Mouse (Mus musculus): Measurements from ENCODE around the gene Zfp202. TPM values are rescaled to one million over a fixed set of nuclear protein-coding genes. Genes with fewer than 3 reads are reported as not detected.

The Zfp202 gene
- polyA plus RNA-seq, 1 experiment from 2014 or later = 6.8 TPM

GRCm38 (mm10) chr9:40241951-40242888 is 50.1 kb downstream of the Zfp202 start:
- ATAC-seq = peak; percentile 86
- H3K4me1 ChIP-seq = peaks cover 14% of the 10 kb centered on the region; the same call in 1 of the 2 replicates
- no peaks in the 10 kb centered on the region for H3K27me3 ChIP-seq
- H3K9me3 ChIP-seq (replicated peaks) = no peaks in the 10 kb centered on the region
- 55% methylated on average over 13 of the region's 13 CpGs for WGBS
- H3K4me3 ChIP-seq = peak overlapping the region; percentile 46
- H3K27ac ChIP-seq = peak overlapping the region; percentile 94
- H3K4me2 ChIP-seq = peak overlapping the region; percentile 69
- H3K9ac ChIP-seq = peak overlapping the region; percentile 76
- no peaks in the 10 kb centered on the region for H3K36me3 ChIP-seq (ENCODE audit: poor library complexity, severe bottlenecking)

GRCm38 (mm10) chr9:40245466-40245865 is 53.4 kb downstream of the Zfp202 start:
- Histone ChIP-seq H3K9me3 (replicated peaks) (no peaks in the 10 kb centered on the region; the same call in 1 of the 2 replicates), H3K36me3 (ENCODE audit: poor library complexity, severe bottlenecking) (no peaks in the 10 kb centered on the region), H3K4me3 (no peak overlapping the region), H3K4me1 (peaks cover 14% of the 10 kb centered on the region; the same call in 1 of the 2 replicates), H3K27ac (no peak overlapping the region), H3K4me2 (no peak overlapping the region), H3K9ac (no peak overlapping the region), H3K27me3 (no peaks in the 10 kb centered on the region)
- WGBS = 86% methylated on average over 9 of the region's 9 CpGs
- ATAC-seq = no peak

GRCm38 (mm10) chr9:40245974-40246665 is 54.0 kb downstream of the Zfp202 start:
- no peak overlapping the region for H3K27ac ChIP-seq
- H3K4me2 ChIP-seq = no peak overlapping the region
- no peak for ATAC-seq
- H3K4me3 ChIP-seq = no peak overlapping the region
- no peaks in the 10 kb centered on the region; the same call in 1 of the 2 replicates for H3K9me3 ChIP-seq (replicated peaks)
- 80% methylated on average over 7 of the region's 7 CpGs for WGBS
- H3K9ac ChIP-seq = no peak overlapping the region
- peaks cover 11% of the 10 kb centered on the region; the same call in 1 of the 2 replicates for H3K4me1 ChIP-seq
- no peaks in the 10 kb centered on the region for H3K36me3 ChIP-seq (ENCODE audit: poor library complexity, severe bottlenecking)
- no peaks in the 10 kb centered on the region for H3K27me3 ChIP-seq

- Histone ChIP-seq H3K9ac (no peak overlapping the region), H3K4me3 (no peak overlapping the region), H3K27me3 (no peaks in the 10 kb centered on the region), H3K4me2 (no peak overlapping the region), H3K36me3 (ENCODE audit: poor library complexity, severe bottlenecking) (no peaks in the 10 kb centered on the region), H3K27ac (no peak overlapping the region), H3K9me3 (replicated peaks) (no peaks in the 10 kb centered on the region; the same call in 1 of the 2 replicates), H3K4me1 (peaks cover 7% of the 10 kb centered on the region; the same call in 1 of the 2 replicates)
- no peak for ATAC-seq
- 71% methylated on average over 6 of the region's 6 CpGs for WGBS
Observed at GRCm38 (mm10) chr9:40246702-40247101, 54.6 kb downstream of the Zfp202 start.

- no peak overlapping the region for H3K4me2 ChIP-seq
- H3K4me3 ChIP-seq = no peak overlapping the region
- no peaks in the 10 kb centered on the region for H3K27me3 ChIP-seq
- H3K27ac ChIP-seq = no peak overlapping the region
- 71% methylated on average over 1 of the region's 1 CpGs for WGBS
- H3K9me3 ChIP-seq (replicated peaks) = no peaks in the 10 kb centered on the region; the same call in 1 of the 2 replicates
- ATAC-seq = no peak
- no peaks in the 10 kb centered on the region for H3K4me1 ChIP-seq
- no peak overlapping the region for H3K9ac ChIP-seq
- H3K36me3 ChIP-seq (ENCODE audit: poor library complexity, severe bottlenecking) = no peaks in the 10 kb centered on the region
Observed at GRCm38 (mm10) chr9:40249106-40249505, 57.0 kb downstream of the Zfp202 start.

- 89% methylated on average over 3 of the region's 3 CpGs for WGBS
- ATAC-seq = no peak
Observed at GRCm38 (mm10) chr9:40252459-40252858, 60.3 kb downstream of the Zfp202 start.

More at GRCm38 (mm10) chr9:40252459-40252858, 60.3 kb downstream of the Zfp202 start:
- Histone ChIP-seq H3K4me2 (no peak overlapping the region), H3K9ac (no peak overlapping the region), H3K4me1 (no peaks in the 10 kb centered on the region), H3K27ac (no peak overlapping the region), H3K9me3 (replicated peaks) (no peaks in the 10 kb centered on the region; the same call in 1 of the 2 replicates), H3K4me3 (no peak overlapping the region), H3K36me3 (ENCODE audit: poor library complexity, severe bottlenecking) (no peaks in the 10 kb centered on the region), H3K27me3 (no peaks in the 10 kb centered on the region)

Other genes starting within 250 kb of the Zfp202 start
- gene Olfr975, start 240.3 kb upstream of the Zfp202 start, polyA plus RNA-seq (2015; fragmentation: Nextera tagmentation; extraction: Ambion mirVana) = not detected in 2 replicates
- gene Olfr976, start 231.2 kb upstream of the Zfp202 start, polyA plus RNA-seq (2015; fragmentation: Nextera tagmentation; extraction: Ambion mirVana) = not detected in 2 replicates
- gene Olfr978, start 200.2 kb upstream of the Zfp202 start, polyA plus RNA-seq (2015; fragmentation: Nextera tagmentation; extraction: Ambion mirVana) = not detected in 2 replicates
- gene Olfr979, start 188.9 kb upstream of the Zfp202 start, polyA plus RNA-seq (2015; fragmentation: Nextera tagmentation; extraction: Ambion mirVana) = not detected in 2 replicates
- gene Olfr980, start 182.7 kb upstream of the Zfp202 start, polyA plus RNA-seq (2015; fragmentation: Nextera tagmentation; extraction: Ambion mirVana) = not detected in 2 replicates
- not detected in 2 replicates for gene Olfr981, start 170.9 kb upstream of the Zfp202 start, polyA plus RNA-seq (2015; fragmentation: Nextera tagmentation; extraction: Ambion mirVana)
- gene Olfr982, start 118.5 kb upstream of the Zfp202 start, polyA plus RNA-seq (2015; fragmentation: Nextera tagmentation; extraction: Ambion mirVana) = not detected in 2 replicates
- gene Olfr983, start 98.7 kb upstream of the Zfp202 start, polyA plus RNA-seq (2015; fragmentation: Nextera tagmentation; extraction: Ambion mirVana) = not detected in 2 replicates
- gene Olfr984, start 78.1 kb upstream of the Zfp202 start, polyA plus RNA-seq (2015; fragmentation: Nextera tagmentation; extraction: Ambion mirVana) = not detected in 2 replicates
- not detected in 2 replicates for gene Olfr985, start 62.1 kb upstream of the Zfp202 start, polyA plus RNA-seq (2015; fragmentation: Nextera tagmentation; extraction: Ambion mirVana)
- not detected in 2 replicates for gene Tmem225, start 44.2 kb upstream of the Zfp202 start, polyA plus RNA-seq (2015; fragmentation: Nextera tagmentation; extraction: Ambion mirVana)
- gene Olfr986, start 11.4 kb upstream of the Zfp202 start, polyA plus RNA-seq (2015; fragmentation: Nextera tagmentation; extraction: Ambion mirVana) = 0.05 TPM in 1 of 2 replicates, not detected in the other
- gene Scn3b, start 76.9 kb downstream of the Zfp202 start, polyA plus RNA-seq (2015; fragmentation: Nextera tagmentation; extraction: Ambion mirVana) = 35.7 and 45.7 TPM in 2 replicates

Data from forebrain, embryonic 13.5 days (tissue).